Mouse (Mus musculus) stomach, embryonic 15.5 days (tissue): Measurements from ENCODE around the gene Slc18b1. TPM values are rescaled to one million over a fixed set of nuclear protein-coding genes. Genes with fewer than 3 reads are reported as not detected.

Experiments
- ATAC-seq: fragments of 200-750 bp; cut with Nextera tagmentation; 2 replicates; pipeline ENCODE4 v1.8.0; 2017; ENCODE audit warnings: low read depth, moderate number of reproducible peaks, moderate TSS enrichment; ENCODE audit not compliant: insufficient read depth, low FRiP score
- H3K27ac ChIP-seq: fragments of 300-500 bp; sonication (generic); 2 replicates; pipeline ENCODE4 v1.5.1; 2015; ENCODE audit warnings: mild to moderate bottlenecking, inconsistent platforms
- H3K27me3 ChIP-seq: fragments of 300-500 bp; sonication (generic); replicated peaks from 2 replicates; pipeline ENCODE4 v1.6.1; 2015; ENCODE audit warnings: inconsistent platforms
- H3K36me3 ChIP-seq: fragments of 300-500 bp; sonication (generic); 2 replicates; pipeline ENCODE4 v1.6.1; 2015; ENCODE audit warnings: inconsistent platforms
- H3K4me1 ChIP-seq: fragments of 300-500 bp; sonication (generic); 2 replicates; pipeline ENCODE4 v1.6.1; 2015; ENCODE audit warnings: inconsistent platforms
- H3K4me2 ChIP-seq: fragments of 300-500 bp; sonication (generic); 2 replicates; pipeline ENCODE4 v1.6.1; 2015; ENCODE audit warnings: mild to moderate bottlenecking, inconsistent platforms
- H3K4me3 ChIP-seq: fragments of 300-500 bp; sonication (generic); replicated peaks from 2 replicates; pipeline ENCODE4 v1.5.1; 2015; ENCODE audit warnings: inconsistent platforms
- H3K9ac ChIP-seq: fragments of 300-500 bp; sonication (generic); 2 replicates; pipeline ENCODE4 v1.6.1; 2015; ENCODE audit warnings: inconsistent platforms
- H3K9me3 ChIP-seq: fragments of 300-500 bp; sonication (generic); 2 replicates; pipeline ENCODE4 v1.6.1; 2016; ENCODE audit warnings: inconsistent platforms
- WGBS: fragments of 180-500 bp; shearing (Covaris S2); methylation state at CpG from one replicate; pipeline ENCODE4 v1.1.7; 2015; 5-methylcytosine and 5-hydroxymethylcytosine counted together
- polyA plus RNA-seq: library from polyadenylated mRNA; unstranded; fragments of >200 nt; fragmentation: Nextera tagmentation; extraction: Ambion mirVana; gene quantifications from 2 replicates; pipeline ENCODE4 v1.2.1, GENCODE M21; 2015

The Slc18b1 gene
- polyA plus RNA-seq, 1 experiment from 2014 or later: 14.8 TPM

DNA sequence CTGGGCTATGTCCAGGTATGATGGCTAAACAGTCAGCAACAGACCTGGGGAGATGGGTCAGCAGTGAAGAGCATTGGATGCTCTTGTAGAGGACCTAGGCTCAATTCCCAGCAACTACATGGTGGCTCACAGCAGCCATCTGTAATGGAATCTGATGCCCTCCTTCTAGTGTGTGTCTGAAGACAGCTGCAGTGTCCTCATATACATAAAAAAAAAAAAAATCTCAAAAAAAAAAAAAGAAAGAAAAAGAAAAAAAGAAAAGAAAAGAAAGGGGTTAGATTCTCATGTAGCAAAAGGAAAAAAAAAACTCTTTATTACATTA lies 15.6 kb downstream of the Slc18b1 start:
- Histone ChIP-seq H3K4me2 (no peak overlapping the region), H3K27me3 (no peaks in the 10 kb centered on the region), H3K4me1 (no peaks in the 10 kb centered on the region), H3K9me3 (no peaks in the 10 kb centered on the region), H3K27ac (no peak overlapping the region), H3K9ac (no peak overlapping the region), H3K4me3 (no peak overlapping the region), H3K36me3 (0 out of 2 replicates have a peak, but pooled peaks cover 2% of the 10 kb centered on the region)
- no peak for ATAC-seq

DNA sequence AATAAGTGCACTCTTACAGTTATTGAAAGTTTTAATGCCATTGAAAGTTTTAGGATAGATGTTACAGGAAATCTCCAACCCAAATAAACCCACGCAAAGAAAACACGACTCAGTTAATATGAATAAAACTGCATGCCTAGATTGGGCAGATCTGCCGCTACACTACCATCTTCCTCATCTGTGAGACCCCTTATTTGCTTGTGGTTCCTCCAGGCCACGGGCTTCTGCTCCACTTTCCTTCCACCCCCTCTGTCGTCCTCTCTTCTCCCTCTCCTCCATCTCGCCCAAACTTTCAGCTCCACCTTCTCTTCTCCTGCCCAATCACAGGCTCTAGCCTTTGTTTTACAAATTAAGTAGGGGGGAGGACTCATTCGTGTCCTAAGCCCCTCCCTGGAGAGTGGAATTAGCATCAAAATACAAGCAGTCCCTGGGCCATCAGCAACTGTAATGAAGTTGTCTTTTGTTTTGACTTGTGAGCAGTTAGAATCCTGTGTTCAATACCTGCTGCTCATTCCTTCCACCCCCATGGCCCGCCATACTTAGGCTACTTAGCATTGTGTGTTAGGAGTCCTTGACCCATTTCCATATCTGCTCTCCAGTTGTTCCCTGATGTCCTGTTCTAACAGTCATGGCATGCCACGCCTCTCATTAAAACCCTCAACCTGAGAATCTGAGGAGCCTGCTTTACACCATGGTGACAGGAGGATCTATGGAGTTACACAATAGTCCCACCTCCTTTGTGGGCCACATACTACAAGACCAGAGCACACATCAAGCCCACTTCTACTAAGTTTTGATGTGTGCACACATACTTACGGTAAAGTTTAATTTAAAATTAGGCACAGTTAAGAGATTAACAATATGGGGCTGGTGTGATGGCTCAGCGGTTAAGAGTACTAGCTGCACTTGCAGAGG lies 16.3 kb downstream of the Slc18b1 start:
- Histone ChIP-seq H3K9ac (no peak overlapping the region), H3K4me2 (no peak overlapping the region), H3K4me3 (no peak overlapping the region), H3K27me3 (no peaks in the 10 kb centered on the region), H3K36me3 (0 out of 2 replicates have a peak, but pooled peaks cover 2% of the 10 kb centered on the region), H3K27ac (no peak overlapping the region), H3K9me3 (no peaks in the 10 kb centered on the region), H3K4me1 (no peaks in the 10 kb centered on the region)
- WGBS: 67% methylated on average over 11 of the region's 11 CpGs
- ATAC-seq: no peak

DNA sequence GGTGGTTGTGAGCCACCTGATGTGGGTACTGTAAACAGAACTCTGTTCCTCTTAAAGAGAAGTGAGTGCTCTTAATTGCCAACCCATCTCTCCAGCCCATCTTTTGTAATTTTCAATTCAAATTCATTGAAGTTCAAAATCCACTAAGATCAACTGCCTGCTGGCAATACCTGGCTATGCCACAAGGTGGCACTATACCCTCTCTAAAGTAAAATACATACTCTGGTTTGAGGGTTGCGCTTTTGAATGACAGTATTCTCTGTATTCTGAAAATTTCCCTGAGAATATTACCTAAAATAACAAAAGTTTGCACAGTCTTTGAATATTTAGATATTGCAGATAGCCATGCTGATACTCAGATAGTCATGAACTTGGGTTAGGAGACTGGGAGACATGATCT lies 18.4 kb downstream of the Slc18b1 start:
- H3K9me3 ChIP-seq: no peaks in the 10 kb centered on the region
- H3K4me1 ChIP-seq: no peaks in the 10 kb centered on the region
- no peaks in the 10 kb centered on the region for H3K27me3 ChIP-seq
- H3K4me2 ChIP-seq: no peak overlapping the region
- no peak for ATAC-seq
- H3K4me3 ChIP-seq: no peak overlapping the region
- H3K27ac ChIP-seq: no peak overlapping the region
- H3K9ac ChIP-seq: no peak overlapping the region
- WGBS: 46% methylated on average over 1 of the region's 1 CpGs
- H3K36me3 ChIP-seq: peaks cover 7% of the 10 kb centered on the region

DNA sequence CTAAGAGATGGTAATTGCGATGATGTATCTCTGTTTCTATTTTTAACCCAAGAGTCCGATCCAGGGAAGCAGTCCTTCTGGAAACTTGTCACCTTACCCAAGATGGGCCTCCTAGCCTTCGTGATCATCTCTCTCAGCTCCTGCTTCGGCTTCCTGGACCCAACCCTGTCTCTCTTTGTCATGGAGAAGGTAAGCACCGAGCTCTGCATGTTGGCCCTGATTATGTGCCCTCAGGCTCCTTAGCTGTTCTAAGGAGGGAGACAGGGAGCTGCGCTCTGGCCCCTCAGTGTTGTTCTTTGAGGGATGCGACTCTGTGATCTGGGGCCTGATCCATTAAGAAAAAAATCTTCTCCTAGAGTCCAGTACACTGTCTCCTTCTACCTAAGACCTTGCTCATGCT lies 19.5 kb downstream of the Slc18b1 start:
- Histone ChIP-seq H3K4me3 (no peak overlapping the region), H3K9ac (no peak overlapping the region), H3K27me3 (no peaks in the 10 kb centered on the region), H3K27ac (no peak overlapping the region), H3K9me3 (no peaks in the 10 kb centered on the region), H3K36me3 (peaks cover 7% of the 10 kb centered on the region), H3K4me2 (no peak overlapping the region), H3K4me1 (no peaks in the 10 kb centered on the region)
- no peak for ATAC-seq
- WGBS: 85% methylated on average over 7 of the region's 7 CpGs

DNA sequence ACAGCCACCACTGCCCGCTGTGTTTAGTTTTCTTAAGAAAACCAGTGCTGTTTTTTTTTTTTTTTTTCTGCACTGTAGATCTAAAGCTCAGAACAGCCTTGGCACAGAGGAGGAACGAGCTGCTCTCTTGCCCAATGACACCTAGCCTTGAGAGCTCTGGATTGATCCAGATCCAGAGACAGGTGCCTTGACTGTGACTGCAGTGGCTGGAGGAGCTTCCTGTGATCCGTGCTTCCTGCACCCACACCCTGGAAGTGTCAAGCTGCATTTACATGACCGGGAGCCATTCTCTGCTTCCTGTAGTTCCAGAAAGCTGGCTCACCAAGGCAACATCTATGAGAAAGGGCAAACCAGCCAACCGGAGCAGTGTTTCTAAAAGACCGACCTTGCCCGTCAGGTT lies 29.7 kb downstream of the Slc18b1 start:
- Histone ChIP-seq H3K9me3 (no peaks in the 10 kb centered on the region), H3K27me3 (no peaks in the 10 kb centered on the region), H3K4me3 (no peak overlapping the region), H3K9ac (no peak overlapping the region), H3K36me3 (peaks cover 21% of the 10 kb centered on the region), H3K4me1 (no peaks in the 10 kb centered on the region), H3K4me2 (no peak overlapping the region), H3K27ac (no peak overlapping the region)
- 81% methylated on average over 7 of the region's 7 CpGs for WGBS
- ATAC-seq: no peak

DNA sequence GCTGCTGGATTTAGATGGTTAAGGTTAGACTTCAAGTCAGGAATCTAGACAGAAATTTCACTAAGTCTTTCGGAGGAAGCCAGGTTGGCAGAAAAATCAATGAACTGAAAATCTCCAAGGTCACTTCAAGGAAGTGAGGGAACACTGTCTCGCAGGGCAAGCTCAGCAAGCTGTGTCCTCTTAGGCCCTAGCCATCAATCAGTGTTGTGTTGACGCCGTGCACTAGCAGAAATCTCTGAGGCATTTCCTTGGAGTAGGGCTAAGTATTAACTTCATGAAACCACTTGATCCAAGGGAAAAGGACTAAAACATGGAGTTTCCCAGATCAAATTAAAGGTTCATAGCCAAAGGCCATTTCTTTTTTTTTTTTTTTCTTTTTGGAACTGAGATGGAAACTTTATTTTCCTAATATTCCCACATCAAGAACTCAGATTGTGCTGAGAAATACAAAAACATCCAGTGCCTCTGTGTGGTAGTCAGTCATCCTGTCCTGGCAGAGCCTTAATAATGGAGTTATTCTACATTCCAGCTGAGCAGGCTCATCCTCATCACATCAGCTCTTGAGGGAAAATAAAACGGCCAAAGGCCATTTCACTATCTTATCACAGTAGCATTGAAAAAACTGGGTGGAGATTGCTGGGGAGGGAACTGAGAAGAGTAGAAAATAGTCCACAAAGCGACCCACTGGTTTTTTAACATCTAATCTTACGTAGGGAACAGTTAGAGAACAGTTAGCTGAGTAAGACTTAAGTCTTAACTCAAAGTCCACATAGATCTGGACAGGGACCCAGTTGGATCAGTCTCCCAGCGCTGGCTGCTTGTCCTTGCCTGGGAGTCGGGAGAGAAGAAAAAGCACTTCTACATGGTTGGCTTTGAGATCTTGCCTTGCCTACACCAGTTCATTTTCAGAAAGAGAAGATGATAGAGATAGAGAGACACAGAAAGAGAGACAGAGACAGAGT lies 39.5 kb downstream of the Slc18b1 start:
- no peak for ATAC-seq
- 58% methylated on average over 9 of the region's 9 CpGs for WGBS
- Histone ChIP-seq H3K27ac (no peak overlapping the region), H3K4me2 (no peak overlapping the region), H3K9me3 (no peaks in the 10 kb centered on the region), H3K4me3 (no peak overlapping the region), H3K27me3 (no peaks in the 10 kb centered on the region), H3K36me3 (no peaks in the 10 kb centered on the region), H3K4me1 (no peaks in the 10 kb centered on the region), H3K9ac (no peak overlapping the region)

DNA sequence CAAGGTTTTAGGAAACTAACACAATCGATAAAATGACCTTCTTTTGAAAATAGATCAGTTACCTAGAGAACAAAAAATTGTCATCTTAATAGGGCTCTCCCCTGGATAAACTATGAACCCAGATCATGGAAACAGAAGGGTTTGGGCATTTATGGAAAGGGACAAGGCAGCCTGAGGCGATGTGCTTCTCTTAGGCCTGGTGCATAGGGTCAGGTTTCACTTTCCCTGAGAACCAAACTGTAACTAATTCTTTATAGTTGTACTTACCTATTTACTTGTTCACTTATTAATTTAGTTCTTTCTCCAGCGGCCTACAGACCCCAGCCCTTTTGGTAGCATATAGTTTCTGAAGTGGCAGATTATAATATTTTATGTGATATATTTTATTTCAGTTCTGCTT lies 40.3 kb downstream of the Slc18b1 start:
- no peak for ATAC-seq
- no peak overlapping the region for H3K27ac ChIP-seq
- H3K4me3 ChIP-seq: no peak overlapping the region

DNA sequence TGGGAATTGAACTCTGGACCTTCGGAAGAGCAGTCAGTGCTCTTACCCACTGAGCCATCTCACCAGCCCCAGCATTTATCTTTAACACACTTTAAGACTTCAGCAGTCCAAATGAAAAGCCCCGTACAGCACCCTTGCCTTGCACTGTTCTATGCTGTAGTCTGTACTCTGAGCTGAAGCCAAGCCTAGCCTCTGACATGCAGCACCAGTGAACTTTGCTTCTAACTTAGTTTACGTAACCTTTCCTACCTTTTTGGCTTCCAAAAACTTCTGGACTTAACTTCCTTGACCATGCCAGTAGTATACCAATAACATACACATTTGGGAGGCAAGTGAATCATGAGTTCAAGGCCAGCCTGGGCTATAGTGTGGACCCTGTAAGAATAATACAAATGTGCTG lies 42.1 kb downstream of the Slc18b1 start:
- H3K9me3 ChIP-seq: no peaks in the 10 kb centered on the region
- H3K4me1 ChIP-seq: no peaks in the 10 kb centered on the region
- 0 out of 2 replicates have a peak, but pooled peaks have one; percentile 27 for ATAC-seq
- WGBS: 90% methylated on average over 3 of the region's 3 CpGs
- no peak overlapping the region for H3K4me2 ChIP-seq
- no peak overlapping the region for H3K9ac ChIP-seq
- H3K4me3 ChIP-seq: no peak overlapping the region
- H3K36me3 ChIP-seq: no peaks in the 10 kb centered on the region
- H3K27ac ChIP-seq: no peak overlapping the region
- H3K27me3 ChIP-seq: no peaks in the 10 kb centered on the region

More for the DNA sequence above, 40.3 kb downstream of the Slc18b1 start:
- Histone ChIP-seq H3K36me3 (no peaks in the 10 kb centered on the region), H3K4me2 (no peak overlapping the region), H3K27me3 (no peaks in the 10 kb centered on the region), H3K9ac (no peak overlapping the region), H3K4me1 (no peaks in the 10 kb centered on the region), H3K9me3 (no peaks in the 10 kb centered on the region)
- 73% methylated on average over 3 of the region's 3 CpGs for WGBS

DNA sequence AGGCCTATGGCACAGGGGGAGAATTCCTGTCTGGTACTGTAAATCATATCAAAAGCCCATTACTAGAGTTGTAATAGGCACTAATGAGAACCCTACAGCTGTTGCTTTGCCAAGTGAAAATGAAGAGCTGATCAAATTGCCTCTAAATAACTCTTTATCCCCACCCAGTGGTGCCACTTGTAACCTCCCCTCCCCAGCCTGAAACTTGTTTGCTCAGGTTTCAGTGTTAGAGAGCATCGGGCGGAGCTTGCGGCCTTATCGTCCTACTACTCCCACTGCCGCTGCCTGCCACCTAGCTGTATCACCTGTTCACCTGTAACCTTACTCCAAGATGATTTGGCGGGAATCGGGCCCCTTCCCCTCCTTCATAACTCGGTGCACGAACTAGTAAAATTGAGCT lies 42.6 kb downstream of the Slc18b1 start:
- Histone ChIP-seq H3K4me1 (no peaks in the 10 kb centered on the region), H3K9me3 (no peaks in the 10 kb centered on the region), H3K4me3 (no peak overlapping the region), H3K27ac (no peak overlapping the region), H3K36me3 (no peaks in the 10 kb centered on the region), H3K27me3 (no peaks in the 10 kb centered on the region), H3K4me2 (no peak overlapping the region), H3K9ac (no peak overlapping the region)
- WGBS: 41% methylated on average over 9 of the region's 9 CpGs
- peak; percentile 84 for ATAC-seq

DNA sequence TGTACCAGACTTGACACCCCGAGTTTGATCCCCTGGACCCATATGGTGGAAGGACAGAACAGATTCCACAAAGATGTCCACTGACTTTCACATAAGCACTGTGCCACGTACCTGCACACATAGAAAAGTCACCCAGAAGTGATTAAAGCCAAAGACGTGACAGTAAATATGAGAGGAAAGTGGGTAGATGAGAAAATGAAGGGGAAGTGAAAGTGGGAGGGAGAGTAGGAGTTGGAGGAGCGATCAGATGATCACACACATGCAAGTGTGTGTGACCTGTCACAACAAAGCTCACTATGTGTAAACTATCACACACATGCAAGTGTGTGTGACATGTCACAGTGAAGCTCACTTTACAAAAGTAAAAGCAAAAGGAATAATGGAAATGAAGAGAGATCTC lies 43.7 kb downstream of the Slc18b1 start:
- no peaks in the 10 kb centered on the region for H3K36me3 ChIP-seq
- ATAC-seq: no peak
- no peaks in the 10 kb centered on the region for H3K4me1 ChIP-seq
- H3K27me3 ChIP-seq: no peaks in the 10 kb centered on the region
- no peak overlapping the region for H3K9ac ChIP-seq
- H3K4me3 ChIP-seq: no peak overlapping the region
- no peak overlapping the region for H3K27ac ChIP-seq
- 77% methylated on average over 4 of the region's 4 CpGs for WGBS
- H3K4me2 ChIP-seq: no peak overlapping the region
- H3K9me3 ChIP-seq: no peaks in the 10 kb centered on the region

DNA sequence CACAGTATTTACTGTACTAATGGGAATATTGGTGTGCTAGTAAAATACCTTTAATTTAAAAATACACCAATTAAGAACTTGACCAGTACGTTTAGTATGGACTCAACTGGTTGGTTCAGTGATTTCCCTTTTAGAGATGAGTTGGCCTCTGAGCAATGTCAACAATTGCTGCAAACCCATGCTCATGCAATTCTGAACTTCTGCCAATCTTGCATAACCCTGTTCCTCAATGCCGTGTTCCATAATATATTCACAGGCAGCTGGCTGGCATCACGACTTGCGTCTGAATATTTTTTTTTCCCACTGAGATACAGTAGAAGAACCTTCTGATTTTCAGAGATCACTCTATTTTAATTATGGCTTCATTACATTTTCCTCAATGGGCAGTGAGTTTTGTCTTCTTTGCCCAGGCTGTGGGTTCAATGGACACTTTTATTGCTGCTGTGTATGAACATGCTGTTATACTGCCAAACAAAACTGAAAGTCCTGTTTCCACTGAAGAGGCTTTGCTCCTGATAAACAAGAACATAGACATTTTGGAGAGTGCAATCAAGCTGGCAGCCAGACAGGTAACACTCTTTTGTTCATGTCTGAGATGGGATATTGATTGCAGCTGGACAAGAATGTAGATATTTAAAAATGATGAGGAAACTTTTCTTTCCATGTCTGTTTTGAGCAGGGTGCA lies 54.6 kb downstream of the Slc18b1 start, which contains the start of gene Vnn3:
Vnn3 (plus strand) TSS at position 235 of the 685 bp plus-strand sequence.
- Histone ChIP-seq H3K4me2 (no peak within 1 kb of the TSS), H3K9ac (no peak within 1 kb of the TSS), H3K36me3 (no peaks in the 10 kb centered on the region), H3K27me3 (no peaks in the 10 kb centered on the region), H3K27ac (no peak within 1 kb of the TSS), H3K4me3 (no peak within 1 kb of the TSS), H3K4me1 (no peaks in the 10 kb centered on the region), H3K9me3 (no peaks in the 10 kb centered on the region)
- WGBS: 82% methylated on average over 4 of the region's 4 CpGs
- ATAC-seq: no peak
